Mouse (Mus musculus): Measurements from ENCODE around the gene Pias3.

- TF ChIP-seq GATA1 (IDR thresholded peaks at IDR 0.05; ENCODE audit: low read length), result no peak
- no peak for TF ChIP-seq TAL1 (IDR thresholded peaks at IDR 0.05; ENCODE audit: low read length)
These were observed 33.4 kb upstream of the Pias3 start for GRCm38 (mm10) chr3:96662731-96663316.

All from erythroblast, embryonic 14.5 days (primary cell).